Mouse (Mus musculus) C2C12 (cell line): Measurements from ENCODE around the gene Myl7.

Experiments
- CEBPB ChIP-seq: IDR thresholded peaks from one replicate; pipeline ENCODE4 v1.6.1; 2011; ENCODE audit warnings: low read depth, mild to moderate bottlenecking, control low read depth, moderate library complexity
- CTCF ChIP-seq: IDR thresholded peaks from one replicate; pipeline ENCODE4 v1.5.1; 2011; ENCODE audit not compliant: control insufficient read depth, insufficient read depth, insufficient read length
- FOSL1 ChIP-seq: IDR thresholded peaks from one replicate; pipeline ENCODE4 v1.8.0; 2011; ENCODE audit warnings: mild to moderate bottlenecking, low read length; ENCODE audit not compliant: poor library complexity, insufficient read depth, severe bottlenecking
- MAX ChIP-seq: IDR thresholded peaks from one replicate; pipeline ENCODE4 v1.6.1; 2011; ENCODE audit warnings: mild to moderate bottlenecking, control low read depth
- MYOD1 ChIP-seq: IDR thresholded peaks from one replicate; pipeline ENCODE4 v1.6.1; 2011; ENCODE audit warnings: low read depth; ENCODE audit not compliant: control insufficient read depth, insufficient read length
- MYOG ChIP-seq: IDR thresholded peaks from one replicate; pipeline ENCODE4 v1.6.1; 2011; ENCODE audit not compliant: control insufficient read depth, insufficient read length; ENCODE audit errors: extremely low read depth
- USF1 ChIP-seq: IDR thresholded peaks from one replicate; pipeline ENCODE4 v1.6.1; 2011; ENCODE audit warnings: low read depth, mild to moderate bottlenecking, control low read depth, moderate library complexity

GRCm38 (mm10) chr11:5882518-5882917 is 16.1 kb downstream of the Myl7 start:
- TF ChIP-seq CTCF (no peak), FOSL1 (no peak), MAX (no peak), CEBPB (no peak), MYOG (no peak), USF1 (no peak), MYOD1 (no peak)
